Mouse (Mus musculus): ENCODE data around the gene Stpg2.

DNA sequence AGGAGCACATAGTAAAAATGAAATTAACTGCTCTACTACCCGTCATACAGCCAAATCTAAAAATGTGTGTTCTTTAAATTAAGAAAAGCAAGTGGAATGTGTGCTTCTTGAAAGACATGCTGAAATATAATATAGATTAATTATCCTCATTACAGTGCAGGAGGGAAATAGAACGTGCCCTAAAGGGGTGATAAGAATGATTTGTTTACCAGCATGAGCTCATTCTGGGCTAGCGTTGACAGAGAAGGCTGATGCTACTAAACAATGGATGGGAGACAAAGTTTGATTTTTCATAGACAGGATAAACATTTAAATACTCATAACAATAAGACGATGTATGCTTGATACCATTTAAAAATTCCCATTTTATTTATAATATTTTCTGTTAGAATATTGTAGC, 446.0 kb downstream of the Stpg2 start:
- no peak for TF ChIP-seq CTCF (conservative IDR thresholded peaks at IDR 0.05 in 1 of 2, IDR thresholded peaks at IDR 0.05 in 1 of 2; ENCODE audit: low read depth in 2 of 2, low read length in 2 of 2)
- no peak for TF ChIP-seq POLR2AphosphoS2 (IDR thresholded peaks at IDR 0.05; ENCODE audit: low read depth, low read length)
- TF ChIP-seq POLR2A (IDR thresholded peaks at IDR 0.05; ENCODE audit: low read depth, low read length): no peak
- TF ChIP-seq E2F4 (IDR thresholded peaks at IDR 0.05; ENCODE audit: insufficient replicate concordance, low read depth, low read length): no peak
- no peak for TF ChIP-seq TCF12 (IDR thresholded peaks at IDR 0.05; ENCODE audit: low read depth, low read length)
